Mouse (Mus musculus): ENCODE results near the gene Apod.

DNA sequence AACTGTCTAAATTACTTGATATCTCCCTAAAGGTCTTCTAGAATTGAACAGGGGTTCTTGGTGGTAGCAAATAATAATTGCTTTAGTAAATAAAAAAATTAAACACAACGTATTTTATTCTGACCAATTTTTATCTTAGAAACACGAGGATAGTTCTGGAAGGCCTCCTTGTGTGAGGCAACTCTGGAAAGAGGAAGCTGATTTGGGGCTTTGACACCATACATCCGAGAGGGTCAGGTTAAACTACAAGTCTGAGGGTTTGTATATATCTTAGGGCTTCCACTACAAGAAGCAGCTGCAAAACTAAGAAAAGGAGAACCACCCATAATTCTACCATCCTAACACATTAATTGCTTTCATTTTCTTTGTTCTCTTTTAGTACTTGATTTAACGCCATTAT lies 20.8 kb downstream of the Apod start:
- no peak for TF ChIP-seq CTCF (conservative IDR thresholded peaks at IDR 0.05 in 1 of 2, IDR thresholded peaks at IDR 0.05 in 1 of 2; ENCODE audit: low read depth in 2 of 2, low read length in 2 of 2)
- TF ChIP-seq ZMIZ1 (IDR thresholded peaks at IDR 0.05; ENCODE audit: low read depth, low read length), result no peak
- TF ChIP-seq USF2 (conservative IDR thresholded peaks at IDR 0.05; ENCODE audit: low read depth, low read length), result no peak
- no peak for TF ChIP-seq ZNF384 (IDR thresholded peaks at IDR 0.05; ENCODE audit: low read depth, low read length)
- TF ChIP-seq EP300 (IDR thresholded peaks at IDR 0.05; ENCODE audit: low read length), result peak; percentile 24; the same call in 1 of the 2 replicates
- TF ChIP-seq ZC3H11A (IDR thresholded peaks at IDR 0.05; ENCODE audit: low read depth, low read length), result no peak
